Mouse (Mus musculus): ENCODE results near the gene Ctbs. TPM values are rescaled to one million over a fixed set of nuclear protein-coding genes. Genes with fewer than 3 reads are reported as not detected.

The Ctbs gene
- polyA plus RNA-seq, 1 experiment: 2.5 TPM

DNA sequence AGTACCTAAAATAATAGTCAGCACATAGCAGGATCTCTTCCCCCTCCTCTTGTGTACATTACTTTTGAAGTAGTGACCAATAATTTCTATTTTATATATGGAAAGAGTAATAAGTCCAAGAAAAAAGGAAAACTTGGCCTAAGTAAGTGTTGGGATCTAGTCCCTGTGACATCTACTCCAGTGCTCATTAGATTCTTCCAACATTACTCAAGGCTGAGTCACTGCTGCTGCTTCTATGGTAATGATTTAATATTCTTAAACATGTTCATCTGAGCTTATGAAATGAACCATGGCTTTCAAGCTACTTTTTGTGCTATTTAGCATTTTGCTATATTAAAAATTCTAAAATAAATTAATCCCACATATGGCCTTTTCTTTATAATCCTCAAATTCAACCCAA lies 24.1 kb downstream of the Ctbs start:
- no peak overlapping the region for H3K27ac ChIP-seq (ENCODE audit: control insufficient read depth, insufficient read depth, low read length)
- TF ChIP-seq CTCF (IDR thresholded peaks at IDR 0.05; ENCODE audit: borderline replicate concordance, control insufficient read depth, extremely low read depth, insufficient read depth, low read length, poor library complexity) (no peak), POLR2A (IDR thresholded peaks at IDR 0.05; ENCODE audit: control insufficient read depth, extremely low read depth, insufficient read depth, low read length, poor library complexity) (no peak)
- H3K27me3 ChIP-seq (ENCODE audit: control insufficient read depth, insufficient read depth, low read length): no peaks in the 10 kb centered on the region
- H3K4me1 ChIP-seq (replicated peaks; ENCODE audit: control insufficient read depth, insufficient read depth, low read length): no peaks in the 10 kb centered on the region
- no peaks in the 10 kb centered on the region for H3K36me3 ChIP-seq (ENCODE audit: control insufficient read depth, insufficient read depth, low read length)
- DNase-seq: no peak
- no peak overlapping the region for H3K4me3 ChIP-seq (ENCODE audit: control insufficient read depth, insufficient read depth, low read length)

DNA sequence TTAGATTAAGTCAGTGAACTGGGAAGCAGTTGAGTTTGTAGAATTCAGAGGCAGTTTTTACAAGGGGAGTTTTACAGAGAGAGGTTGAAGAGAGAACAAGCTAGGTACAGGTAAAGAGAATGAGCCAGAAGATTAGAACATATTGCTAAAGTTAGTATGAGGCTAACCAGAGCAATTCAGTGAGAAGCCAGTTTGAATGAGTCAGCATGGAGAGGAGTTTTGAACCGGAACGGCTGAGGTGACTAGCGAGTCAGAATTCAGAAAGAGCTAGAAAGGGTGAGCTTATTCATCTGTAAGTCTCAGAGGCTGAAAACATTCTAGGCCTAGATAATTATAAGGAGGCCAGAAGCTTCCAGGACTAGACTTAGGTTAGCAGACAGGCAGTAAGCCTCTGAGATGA lies 24.8 kb downstream of the Ctbs start:
- no peaks in the 10 kb centered on the region for H3K27me3 ChIP-seq (ENCODE audit: control insufficient read depth, insufficient read depth, low read length)
- 96% methylated on average over 3 of the region's 3 CpGs for WGBS
- H3K36me3 ChIP-seq (ENCODE audit: control insufficient read depth, insufficient read depth, low read length): no peaks in the 10 kb centered on the region
- H3K4me3 ChIP-seq (ENCODE audit: control insufficient read depth, insufficient read depth, low read length): no peak overlapping the region
- no peak overlapping the region for H3K27ac ChIP-seq (ENCODE audit: control insufficient read depth, insufficient read depth, low read length)
- no peak for DNase-seq
- no peak for TF ChIP-seq POLR2A (IDR thresholded peaks at IDR 0.05; ENCODE audit: control insufficient read depth, extremely low read depth, insufficient read depth, low read length, poor library complexity)
- no peak for TF ChIP-seq CTCF (IDR thresholded peaks at IDR 0.05; ENCODE audit: borderline replicate concordance, control insufficient read depth, extremely low read depth, insufficient read depth, low read length, poor library complexity)
- no peaks in the 10 kb centered on the region for H3K4me1 ChIP-seq (replicated peaks; ENCODE audit: control insufficient read depth, insufficient read depth, low read length)

DNA sequence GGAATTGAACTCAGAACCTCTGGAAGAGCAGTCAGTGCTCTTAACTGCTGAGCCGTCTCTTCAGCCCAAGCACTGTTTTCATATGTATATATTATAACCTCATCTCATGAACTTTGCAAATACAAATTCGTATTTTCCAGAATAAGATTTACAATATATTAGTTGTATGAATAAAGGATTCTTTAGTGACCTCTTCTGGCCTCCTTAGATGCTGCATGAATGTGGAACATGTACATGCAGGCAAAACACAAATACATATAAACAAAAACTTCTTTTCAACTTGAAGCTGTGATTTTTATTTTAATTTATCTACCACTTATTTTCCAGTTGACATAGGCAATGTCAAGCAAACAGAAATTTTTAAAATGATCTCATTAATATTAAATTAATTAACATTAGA lies 32.4 kb downstream of the Ctbs start:
- 90% methylated on average over 2 of the region's 2 CpGs for WGBS

DNA sequence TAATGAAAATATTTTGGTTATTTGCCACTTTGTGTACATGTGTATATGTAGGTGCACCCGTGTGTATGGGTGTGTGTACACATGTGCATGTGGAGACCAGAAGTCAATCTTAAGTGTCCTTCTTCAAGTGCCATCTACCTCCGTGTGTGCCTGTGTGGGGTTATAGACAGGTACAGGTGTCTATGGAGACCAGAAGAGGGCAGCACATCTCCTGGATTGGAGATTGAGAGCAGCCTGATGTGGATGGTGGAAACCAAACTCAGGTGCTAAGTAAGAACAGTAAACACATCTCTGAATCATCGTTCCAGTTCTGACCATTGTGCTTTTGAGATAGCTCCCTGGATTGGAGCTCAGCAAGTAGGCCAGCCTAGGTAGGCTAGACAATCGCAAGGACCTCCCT lies 36.9 kb downstream of the Ctbs start:
- TF ChIP-seq CTCF (IDR thresholded peaks at IDR 0.05; ENCODE audit: borderline replicate concordance, control insufficient read depth, extremely low read depth, insufficient read depth, low read length, poor library complexity): no peak
- TF ChIP-seq POLR2A (IDR thresholded peaks at IDR 0.05; ENCODE audit: control insufficient read depth, extremely low read depth, insufficient read depth, low read length, poor library complexity): no peak
- DNase-seq: peak; percentile 18
- Histone ChIP-seq H3K4me1 (replicated peaks; ENCODE audit: control insufficient read depth, insufficient read depth, low read length) (no peaks in the 10 kb centered on the region), H3K27me3 (ENCODE audit: control insufficient read depth, insufficient read depth, low read length) (no peaks in the 10 kb centered on the region), H3K27ac (ENCODE audit: control insufficient read depth, insufficient read depth, low read length) (no peak overlapping the region), H3K4me3 (ENCODE audit: control insufficient read depth, insufficient read depth, low read length) (no peak overlapping the region), H3K36me3 (ENCODE audit: control insufficient read depth, insufficient read depth, low read length) (no peaks in the 10 kb centered on the region)
- WGBS: 97% methylated on average over 4 of the region's 4 CpGs

More for the DNA sequence above, 32.4 kb downstream of the Ctbs start:
- Histone ChIP-seq H3K4me3 (ENCODE audit: control insufficient read depth, insufficient read depth, low read length) (no peak overlapping the region), H3K4me1 (replicated peaks; ENCODE audit: control insufficient read depth, insufficient read depth, low read length) (no peaks in the 10 kb centered on the region), H3K27me3 (ENCODE audit: control insufficient read depth, insufficient read depth, low read length) (no peaks in the 10 kb centered on the region), H3K27ac (ENCODE audit: control insufficient read depth, insufficient read depth, low read length) (no peak overlapping the region), H3K36me3 (ENCODE audit: control insufficient read depth, insufficient read depth, low read length) (no peaks in the 10 kb centered on the region)
- TF ChIP-seq POLR2A (IDR thresholded peaks at IDR 0.05; ENCODE audit: control insufficient read depth, extremely low read depth, insufficient read depth, low read length, poor library complexity): no peak
- no peak for TF ChIP-seq CTCF (IDR thresholded peaks at IDR 0.05; ENCODE audit: borderline replicate concordance, control insufficient read depth, extremely low read depth, insufficient read depth, low read length, poor library complexity)
- DNase-seq: no peak

DNA sequence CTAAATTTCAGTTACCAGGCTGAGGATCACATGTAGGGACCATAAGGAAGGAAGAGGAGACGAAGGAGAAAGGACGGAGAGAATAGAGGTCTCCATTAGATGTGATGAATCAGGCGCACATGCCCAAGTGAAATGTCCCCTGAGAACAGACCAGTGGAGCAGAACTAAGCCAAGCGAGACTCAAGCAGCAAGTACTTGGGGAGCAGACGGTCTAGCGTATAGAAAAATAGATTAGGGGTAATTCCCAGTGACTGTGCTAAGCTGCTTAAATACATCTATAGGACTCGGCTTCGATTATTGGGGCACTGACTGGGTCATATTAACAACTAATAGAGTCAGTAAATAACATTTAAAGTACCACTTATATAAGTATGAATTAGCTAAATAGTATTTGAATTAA lies 45.3 kb downstream of the Ctbs start:
- Histone ChIP-seq H3K27me3 (ENCODE audit: control insufficient read depth, insufficient read depth, low read length) (no peaks in the 10 kb centered on the region), H3K4me3 (ENCODE audit: control insufficient read depth, insufficient read depth, low read length) (no peak overlapping the region), H3K36me3 (ENCODE audit: control insufficient read depth, insufficient read depth, low read length) (no peaks in the 10 kb centered on the region), H3K27ac (ENCODE audit: control insufficient read depth, insufficient read depth, low read length) (no peak overlapping the region), H3K4me1 (replicated peaks; ENCODE audit: control insufficient read depth, insufficient read depth, low read length) (peaks cover 3% of the 10 kb centered on the region; the same call in 1 of the 2 replicates)
- WGBS: 96% methylated on average over 8 of the region's 8 CpGs
- no peak for DNase-seq
- TF ChIP-seq CTCF (IDR thresholded peaks at IDR 0.05; ENCODE audit: borderline replicate concordance, control insufficient read depth, extremely low read depth, insufficient read depth, low read length, poor library complexity) (no peak), POLR2A (IDR thresholded peaks at IDR 0.05; ENCODE audit: control insufficient read depth, extremely low read depth, insufficient read depth, low read length, poor library complexity) (no peak)

DNA sequence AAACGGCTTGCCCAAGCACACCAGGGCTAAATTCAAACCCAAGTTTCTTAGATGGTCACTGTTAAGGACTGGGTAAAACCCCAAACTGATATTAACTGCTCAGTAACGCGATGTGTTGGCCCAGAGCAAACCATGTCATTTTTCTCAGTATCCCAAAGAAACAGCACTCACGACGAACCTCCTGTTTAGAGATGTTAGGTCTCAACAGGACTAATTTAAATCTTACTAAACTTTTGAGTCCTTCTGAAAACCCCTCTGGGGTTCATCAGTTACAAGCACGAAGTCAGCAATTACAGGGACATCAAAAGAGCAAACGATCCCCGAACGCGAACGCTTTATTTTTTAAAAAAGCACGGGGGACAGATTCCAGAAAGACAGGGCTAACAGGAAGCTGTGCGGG lies 49.4 kb downstream of the Ctbs start:
- H3K27me3 ChIP-seq (ENCODE audit: control insufficient read depth, insufficient read depth, low read length): no peaks in the 10 kb centered on the region
- WGBS: 2% methylated on average over 13 of the region's 13 CpGs

DNA sequence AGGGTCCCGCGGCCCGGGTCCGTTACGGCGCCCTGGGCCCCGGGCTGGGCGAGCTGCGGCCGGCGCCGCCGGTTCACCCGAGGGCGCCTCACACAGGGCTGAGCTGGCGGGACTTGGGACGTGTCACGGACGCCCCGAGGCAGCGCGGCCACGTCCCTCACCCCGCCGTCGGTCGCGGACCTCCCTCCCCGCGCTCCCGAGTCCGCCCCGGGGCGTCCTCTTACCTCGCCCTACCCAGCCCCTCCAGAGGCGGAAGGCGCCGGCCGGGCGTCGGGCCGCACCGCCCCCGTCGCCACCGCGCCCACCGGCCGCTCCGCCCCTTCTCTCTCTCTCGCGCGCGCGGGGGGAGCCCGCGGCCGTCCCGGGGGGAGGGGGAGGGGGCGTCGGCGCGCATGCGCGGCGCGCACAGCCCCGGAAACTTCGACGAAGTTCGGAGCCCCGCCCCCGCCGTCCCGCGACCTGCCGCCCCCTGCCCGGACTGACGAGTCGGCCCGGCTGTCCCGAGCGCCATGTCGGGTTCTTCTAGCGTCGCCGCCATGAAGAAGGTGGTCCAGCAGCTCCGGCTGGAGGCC lies 49.9 kb downstream of the Ctbs start, which contains the start of the genes Spata1 and Gng5:
TSS of gene Spata1 (minus strand) at position 323 of the 572 bp plus-strand sequence.
TSS of gene Gng5 (plus strand) at position 377 of the 572 bp plus-strand sequence.
- Histone ChIP-seq H3K4me1 (replicated peaks; ENCODE audit: control insufficient read depth, insufficient read depth, low read length) (peaks cover 8% of the 10 kb centered on the region), H3K27ac (ENCODE audit: control insufficient read depth, insufficient read depth, low read length) (peak within 1 kb of the TSS; percentile 75), H3K36me3 (ENCODE audit: control insufficient read depth, insufficient read depth, low read length) (peaks cover 14% of the 10 kb centered on the region), H3K27me3 (ENCODE audit: control insufficient read depth, insufficient read depth, low read length) (no peaks in the 10 kb centered on the region), H3K4me3 (ENCODE audit: control insufficient read depth, insufficient read depth, low read length) (peak within 1 kb of the TSS; percentile 100)
- DNase-seq: peak; percentile 90
- under 1% methylated on average over 69 of the region's 88 CpGs for WGBS
- TF ChIP-seq POLR2A (IDR thresholded peaks at IDR 0.05; ENCODE audit: control insufficient read depth, extremely low read depth, insufficient read depth, low read length, poor library complexity) (peak; percentile 86), CTCF (IDR thresholded peaks at IDR 0.05; ENCODE audit: borderline replicate concordance, control insufficient read depth, extremely low read depth, insufficient read depth, low read length, poor library complexity) (no peak; the same call in 1 of the 2 replicates)

More for the DNA sequence above, 49.4 kb downstream of the Ctbs start:
- Histone ChIP-seq H3K36me3 (ENCODE audit: control insufficient read depth, insufficient read depth, low read length) (peaks cover 10% of the 10 kb centered on the region), H3K4me1 (replicated peaks; ENCODE audit: control insufficient read depth, insufficient read depth, low read length) (peaks cover 8% of the 10 kb centered on the region), H3K27ac (ENCODE audit: control insufficient read depth, insufficient read depth, low read length) (peak overlapping the region; percentile 48; the same call in 1 of the 2 replicates), H3K4me3 (ENCODE audit: control insufficient read depth, insufficient read depth, low read length) (peak overlapping the region; percentile 100)
- DNase-seq: no peak
- TF ChIP-seq CTCF (IDR thresholded peaks at IDR 0.05; ENCODE audit: borderline replicate concordance, control insufficient read depth, extremely low read depth, insufficient read depth, low read length, poor library complexity) (no peak), POLR2A (IDR thresholded peaks at IDR 0.05; ENCODE audit: control insufficient read depth, extremely low read depth, insufficient read depth, low read length, poor library complexity) (no peak)

Data from thymus, adult 2 months (tissue).